Mouse (Mus musculus) stomach, postnatal 0 days (tissue): Measurements from ENCODE around the gene Haao.

Experiments used
- CTCF ChIP-seq: IDR thresholded peaks from 2 replicates; pipeline ENCODE4 v1.5.1; 2016; ENCODE audit warnings: antibody characterized with exemption, low read depth, mild to moderate bottlenecking, moderate library complexity
- EP300 ChIP-seq: optimal IDR thresholded peaks from 2 replicates; pipeline ENCODE3; 2016; ENCODE audit warnings: antibody characterized with exemption

- TF ChIP-seq CTCF (0 out of 2 replicates have a peak, but pooled peaks have one; percentile 2), EP300 (peak; percentile 93)
Observed at GRCm38 (mm10) chr17:83889691-83890372, 42.1 kb upstream of the Haao start.
